Mouse (Mus musculus) ES-CJ7 (cell line): ENCODE results near the gene Appbp2.

ENCODE experiments used
- DNase-seq: peaks from one replicate; pipeline ENCODE4 v3.0.0; 2011; ENCODE audit warnings: low read depth, low spot score

Appbp2 gene

DNA sequence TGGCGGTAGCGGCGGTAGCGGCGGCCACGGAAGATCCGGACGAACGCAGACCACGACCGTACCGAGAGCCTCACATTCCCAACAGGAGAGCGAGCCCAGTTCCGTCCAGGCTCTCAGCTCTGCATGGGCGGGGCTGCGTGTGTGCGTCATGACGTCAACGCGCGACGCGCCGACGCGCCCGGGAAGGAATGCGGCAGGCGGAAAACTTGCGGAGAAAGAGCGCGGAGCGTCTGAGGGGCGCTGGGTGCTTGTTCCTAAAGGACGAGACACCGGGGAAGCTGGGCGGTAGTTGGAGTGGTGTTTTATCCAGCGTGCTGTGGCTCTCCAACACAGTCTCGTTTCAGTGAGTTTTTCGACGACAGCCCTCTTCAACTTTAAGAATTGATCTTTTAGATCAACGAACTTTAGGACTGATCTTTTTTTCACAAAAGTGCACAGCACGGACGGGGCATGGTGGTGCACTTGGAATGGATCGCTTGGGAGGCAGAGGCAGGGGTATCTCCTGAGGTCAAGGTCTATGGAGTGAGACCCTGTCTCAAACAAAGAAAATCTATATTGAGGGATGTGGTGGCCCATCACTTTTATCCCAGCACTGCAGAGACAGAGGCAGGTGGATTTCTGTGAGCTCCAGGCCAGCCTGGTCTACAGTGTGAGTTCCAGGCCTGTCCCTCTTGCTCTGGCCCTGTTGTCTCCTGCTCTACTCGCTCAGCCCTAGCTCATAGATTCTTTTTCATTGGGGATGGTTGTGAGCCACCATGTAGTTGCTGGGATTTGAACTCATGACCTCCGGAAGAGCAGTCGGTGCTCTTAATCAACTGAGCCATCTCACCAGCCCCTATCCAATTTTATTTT, at the start of gene Appbp2:
Appbp2 (minus strand) TSS at position 141 of the 852 bp plus-strand sequence.
- DNase-seq, result peak; percentile 96

GRCm38 (mm10) chr11:85281219-85281878, 46.4 kb upstream of the Appbp2 start:
- DNase-seq, result no peak

DNA sequence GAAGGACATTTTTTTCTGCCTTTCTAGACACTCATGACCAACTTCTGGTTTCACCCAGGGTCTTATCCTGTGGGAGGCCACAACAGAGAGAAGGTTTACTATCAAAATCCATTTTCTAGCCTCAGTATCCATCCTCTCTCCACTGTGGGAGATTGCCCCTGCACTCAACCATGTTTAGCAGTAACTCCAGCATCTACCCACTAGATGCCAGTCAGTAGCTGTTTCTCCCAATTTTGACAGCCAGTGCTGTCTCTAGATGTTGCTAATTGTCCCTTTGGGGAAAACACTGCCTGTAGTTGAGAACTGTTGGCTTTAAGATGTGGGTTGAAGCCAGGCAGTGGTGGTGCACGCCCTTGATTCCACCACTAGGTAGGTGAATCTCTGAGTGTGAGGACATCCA, 43.2 kb upstream of the Appbp2 start:
- DNase-seq, result no peak

- DNase-seq, result no peak
Observed at GRCm38 (mm10) chr11:85277609-85278008, 42.7 kb upstream of the Appbp2 start.

DNA sequence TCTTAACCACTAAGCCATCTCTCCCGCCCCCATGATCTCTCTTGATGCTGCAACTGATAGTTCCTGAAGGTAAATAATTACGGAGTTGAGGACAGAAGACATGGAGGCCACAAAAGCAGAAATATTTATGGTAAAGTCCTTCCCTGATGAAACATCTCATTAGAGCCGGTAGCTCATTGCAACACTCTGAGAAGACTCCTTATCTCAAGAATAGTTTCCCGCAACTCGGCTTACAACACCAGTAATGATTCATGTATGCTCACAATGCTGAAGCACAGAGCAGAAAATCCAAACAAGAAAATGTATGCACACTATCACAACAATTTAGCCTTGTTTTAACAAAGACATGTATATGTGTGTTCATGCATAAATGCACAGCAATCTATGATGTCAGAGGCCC, 40.2 kb upstream of the Appbp2 start:
- no peak for DNase-seq

DNA sequence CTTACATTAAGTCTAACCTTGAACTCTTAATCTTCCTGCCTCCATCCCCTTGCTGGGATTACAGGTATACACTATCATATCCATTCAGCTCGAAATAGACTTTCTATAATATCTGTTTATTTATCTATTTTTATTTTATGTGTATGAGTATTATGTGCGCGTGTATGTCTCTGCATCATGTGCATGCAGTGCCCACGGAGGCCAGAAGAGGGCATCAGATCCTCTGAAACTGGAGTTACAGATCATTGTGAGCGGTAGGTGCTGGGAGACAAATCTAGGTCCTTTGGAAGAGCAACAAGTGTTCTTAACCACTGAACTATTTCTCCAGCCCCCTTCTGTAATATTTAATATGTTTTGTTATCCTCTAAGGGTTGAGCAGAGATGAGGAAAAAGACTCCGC, 38.4 kb upstream of the Appbp2 start:
- peak; percentile 57 for DNase-seq

- peak; percentile 92 for DNase-seq
Observed at GRCm38 (mm10) chr11:85270631-85271030, 35.7 kb upstream of the Appbp2 start.

- no peak for DNase-seq
Observed at GRCm38 (mm10) chr11:85267393-85267792, 32.5 kb upstream of the Appbp2 start.

GRCm38 (mm10) chr11:85264635-85265034, 29.7 kb upstream of the Appbp2 start:
- no peak for DNase-seq

DNA sequence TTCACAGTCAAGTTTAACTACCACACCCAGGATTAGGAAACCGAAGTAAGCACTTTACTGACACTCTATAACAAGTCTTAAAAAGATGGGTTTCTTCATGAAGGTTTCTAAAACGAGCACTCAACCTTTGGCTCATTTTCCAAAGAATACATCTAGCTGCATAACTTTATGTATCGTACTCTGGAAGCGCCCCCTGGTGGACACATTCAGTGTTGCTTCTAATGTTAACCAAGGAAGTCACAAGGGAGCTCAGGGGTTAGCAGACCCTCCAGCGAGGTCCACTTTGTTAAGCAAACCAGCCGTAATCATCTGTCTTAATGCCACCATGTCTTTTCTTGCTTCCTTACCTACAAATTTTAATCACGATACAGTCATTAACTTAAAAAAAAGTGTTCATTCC, 26.3 kb upstream of the Appbp2 start:
- DNase-seq, result peak; percentile 78

DNA sequence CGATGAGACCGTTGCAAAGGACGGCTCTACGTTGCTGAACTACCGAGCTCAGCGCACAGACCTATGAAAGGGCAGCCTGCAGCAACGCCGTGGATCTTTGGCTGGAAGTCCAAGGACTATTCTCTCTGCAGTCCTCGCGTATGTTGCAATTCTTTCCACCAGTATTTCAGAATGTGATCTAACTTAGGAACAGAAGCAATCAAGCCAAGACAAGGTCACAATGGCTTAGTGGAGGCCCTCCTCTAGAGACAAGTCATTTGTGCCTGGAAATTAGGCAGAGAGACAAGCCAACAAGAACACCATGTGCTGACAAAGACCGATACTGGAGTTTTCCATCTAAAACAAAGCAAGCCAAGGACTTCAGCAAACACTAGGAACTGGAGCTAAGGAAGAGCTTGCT, 24.0 kb upstream of the Appbp2 start:
- DNase-seq, result no peak

DNA sequence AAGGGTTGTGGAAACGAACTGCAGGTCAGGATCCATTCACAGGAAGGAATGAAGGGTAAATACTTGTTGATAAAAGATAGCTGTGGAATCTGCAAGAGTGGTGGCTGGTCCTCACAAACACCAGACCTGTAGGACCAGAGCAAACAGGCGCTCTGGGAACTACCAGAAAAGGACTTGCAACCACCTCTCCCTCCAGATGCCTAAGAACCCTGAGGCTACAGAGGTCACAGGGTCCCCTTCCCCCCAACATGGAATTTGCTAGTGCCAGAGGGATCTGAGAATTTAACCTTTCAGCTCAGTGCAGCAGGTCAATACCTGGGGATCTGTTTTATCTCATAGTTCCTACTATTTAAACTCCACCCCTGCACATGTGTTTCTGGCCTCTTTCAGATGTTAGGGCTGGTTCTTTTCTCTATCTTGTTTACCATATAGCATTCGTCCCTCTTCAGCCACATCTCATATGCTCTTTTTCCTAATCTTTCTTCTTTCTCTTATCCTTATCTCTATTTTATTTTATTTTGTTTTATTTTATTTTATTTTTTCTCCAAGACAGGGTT, 20.6 kb upstream of the Appbp2 start:
- DNase-seq, result no peak

- no peak for DNase-seq
Observed at GRCm38 (mm10) chr11:85253641-85254040, 18.7 kb upstream of the Appbp2 start.

- DNase-seq, result no peak
Observed at GRCm38 (mm10) chr11:85253006-85253405, 18.1 kb upstream of the Appbp2 start.

DNA sequence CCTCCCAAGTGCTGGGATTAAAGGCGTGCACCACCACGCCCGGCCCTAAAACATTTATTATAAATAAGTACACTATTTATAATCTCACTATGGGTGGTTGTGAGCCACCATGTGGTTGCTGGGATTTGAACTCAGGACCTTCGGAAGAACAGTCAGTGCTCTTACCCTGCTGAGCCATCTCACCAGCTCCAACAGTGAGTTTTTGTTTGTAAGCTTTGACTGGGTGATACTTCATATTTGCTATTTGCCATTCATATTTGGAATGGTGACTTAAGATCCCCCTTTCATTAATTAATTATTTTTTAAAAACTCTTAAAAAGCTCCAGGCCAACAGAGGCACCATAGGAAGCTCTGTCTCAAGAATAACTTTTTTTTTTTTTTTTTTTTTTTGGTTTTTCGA, 17.0 kb upstream of the Appbp2 start:
- no peak for DNase-seq

- DNase-seq, result no peak
Observed at GRCm38 (mm10) chr11:85250467-85250866, 15.5 kb upstream of the Appbp2 start.

DNA sequence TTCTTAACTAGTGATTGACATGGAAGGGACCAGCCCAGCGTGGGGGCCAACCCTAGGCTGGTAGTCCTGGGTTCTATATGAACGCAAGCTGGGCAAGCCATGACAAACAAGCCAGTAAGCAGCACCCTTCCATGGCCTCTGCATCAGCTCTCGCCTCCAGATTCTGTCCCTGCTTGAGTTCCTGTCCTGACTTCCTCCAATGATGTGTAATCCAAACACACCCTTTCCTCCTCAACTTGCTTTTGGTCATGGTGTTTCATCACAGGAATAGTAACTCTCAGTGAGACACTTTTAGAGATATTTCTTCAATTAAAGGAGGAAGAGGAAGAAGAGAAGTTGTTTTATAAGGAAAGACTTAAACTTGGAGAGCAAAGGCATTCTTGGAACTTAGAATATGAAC, 14.4 kb upstream of the Appbp2 start:
- DNase-seq, result no peak

- DNase-seq, result peak; percentile 83
Observed at GRCm38 (mm10) chr11:85248151-85248550, 13.2 kb upstream of the Appbp2 start.

GRCm38 (mm10) chr11:85241226-85241625, 6.3 kb upstream of the Appbp2 start:
- DNase-seq, result peak; percentile 80

DNA sequence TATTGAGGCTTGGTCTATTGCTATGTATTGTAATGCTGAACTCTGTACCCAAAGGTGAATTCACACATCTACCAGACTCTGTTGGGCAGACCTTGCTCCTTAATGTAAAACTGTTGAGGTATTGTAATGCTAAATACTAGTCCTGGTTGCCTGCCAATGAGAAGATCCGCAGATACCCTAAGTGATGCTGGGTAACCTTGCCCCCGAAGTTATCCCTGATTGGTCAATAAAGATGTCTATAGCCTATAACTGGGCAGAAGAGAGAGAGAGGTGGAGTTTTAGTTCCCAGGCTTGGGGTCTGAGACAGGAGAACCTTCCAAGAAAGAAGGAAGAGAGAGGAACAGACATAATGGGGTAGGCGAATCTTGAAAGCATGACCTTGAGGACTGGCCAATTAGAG, 5.3 kb upstream of the Appbp2 start:
- DNase-seq, result peak; percentile 92

DNA sequence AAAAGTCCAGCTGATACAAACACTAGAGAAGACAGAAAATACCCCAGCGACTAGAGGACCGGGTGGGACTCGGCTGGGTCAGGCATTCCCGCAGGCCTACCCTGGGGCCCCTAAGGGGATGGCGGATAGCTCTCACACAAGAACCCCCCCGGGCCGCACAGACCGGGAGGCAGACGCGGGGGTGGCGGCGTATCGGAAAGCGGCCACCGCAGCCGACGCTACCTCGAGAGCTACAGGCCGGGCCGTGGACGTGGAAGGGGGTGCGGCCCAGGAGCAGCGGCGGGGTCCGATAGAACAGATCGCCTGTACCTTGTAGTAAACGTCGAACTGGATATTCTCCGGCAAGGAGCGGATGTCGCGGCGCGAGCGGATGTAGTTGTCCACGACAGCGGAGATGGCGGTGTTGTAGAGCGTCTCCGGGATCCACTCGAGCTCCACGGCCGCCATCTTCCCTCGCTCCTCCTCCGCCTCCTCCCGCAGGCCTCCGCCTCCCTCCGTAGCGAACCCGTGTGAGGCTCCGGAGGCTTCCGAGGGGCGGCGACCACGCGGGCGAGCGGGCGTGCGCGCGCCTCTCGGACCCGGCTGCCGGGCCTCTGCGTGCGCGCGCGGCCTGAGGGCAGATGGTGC, 454 bp downstream of the Appbp2 start:
- DNase-seq, result no peak

GRCm38 (mm10) chr11:85233676-85234210, 1.2 kb downstream of the Appbp2 start:
- DNase-seq, result no peak
